Mouse (Mus musculus): ENCODE data around the gene Ubr1.

DNA sequence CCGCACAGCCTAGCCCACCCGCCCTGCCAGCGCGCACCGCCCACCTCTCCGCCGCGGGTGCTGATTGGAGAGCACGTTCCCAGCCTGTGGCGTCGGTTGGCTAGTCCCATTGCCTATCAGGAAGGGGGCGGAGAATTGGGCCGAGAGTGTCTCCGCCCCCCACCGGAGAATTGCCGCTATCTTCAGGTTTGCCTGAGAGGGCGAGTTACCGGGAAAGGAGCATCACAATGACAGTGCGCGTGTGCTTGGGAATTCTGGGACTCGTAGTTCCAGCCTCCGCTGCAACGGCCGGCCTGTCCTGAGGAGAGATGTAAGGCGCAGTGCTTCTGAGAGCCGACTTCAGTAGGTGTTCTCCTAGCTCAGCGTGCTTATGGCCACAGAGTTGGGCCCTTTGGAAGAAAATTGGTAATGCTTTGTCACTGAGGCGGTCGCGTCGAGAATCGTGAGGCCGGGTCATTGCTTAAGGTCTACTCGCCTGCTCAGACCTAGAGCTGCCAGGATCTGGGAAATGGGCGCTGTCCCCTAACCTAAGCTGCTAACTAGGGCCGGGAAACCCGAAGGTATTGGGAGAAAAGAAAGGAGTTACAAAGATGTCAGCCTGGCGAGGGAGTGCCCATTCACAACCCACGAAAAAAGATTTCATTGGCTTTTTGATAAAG lies 120.0 kb downstream of the Ubr1 start, which contains the start of gene Ttbk2:
- TF ChIP-seq MAZ (IDR thresholded peaks at IDR 0.05; ENCODE audit: low read depth, low read length) (peak; percentile 74; the same call in 1 of the 2 replicates), CTCF (conservative IDR thresholded peaks at IDR 0.05 in 1 of 2, IDR thresholded peaks at IDR 0.05 in 1 of 2; ENCODE audit: low read depth in 2 of 2, low read length in 2 of 2) (no peak), POLR2A (IDR thresholded peaks at IDR 0.05; ENCODE audit: low read depth, low read length) (no peak), ZMIZ1 (IDR thresholded peaks at IDR 0.05; ENCODE audit: low read depth, low read length) (0 out of 2 replicates have a peak, but pooled peaks have one; percentile 15)

All from CH12.LX (cell line).